In the genomic region with DNA sequence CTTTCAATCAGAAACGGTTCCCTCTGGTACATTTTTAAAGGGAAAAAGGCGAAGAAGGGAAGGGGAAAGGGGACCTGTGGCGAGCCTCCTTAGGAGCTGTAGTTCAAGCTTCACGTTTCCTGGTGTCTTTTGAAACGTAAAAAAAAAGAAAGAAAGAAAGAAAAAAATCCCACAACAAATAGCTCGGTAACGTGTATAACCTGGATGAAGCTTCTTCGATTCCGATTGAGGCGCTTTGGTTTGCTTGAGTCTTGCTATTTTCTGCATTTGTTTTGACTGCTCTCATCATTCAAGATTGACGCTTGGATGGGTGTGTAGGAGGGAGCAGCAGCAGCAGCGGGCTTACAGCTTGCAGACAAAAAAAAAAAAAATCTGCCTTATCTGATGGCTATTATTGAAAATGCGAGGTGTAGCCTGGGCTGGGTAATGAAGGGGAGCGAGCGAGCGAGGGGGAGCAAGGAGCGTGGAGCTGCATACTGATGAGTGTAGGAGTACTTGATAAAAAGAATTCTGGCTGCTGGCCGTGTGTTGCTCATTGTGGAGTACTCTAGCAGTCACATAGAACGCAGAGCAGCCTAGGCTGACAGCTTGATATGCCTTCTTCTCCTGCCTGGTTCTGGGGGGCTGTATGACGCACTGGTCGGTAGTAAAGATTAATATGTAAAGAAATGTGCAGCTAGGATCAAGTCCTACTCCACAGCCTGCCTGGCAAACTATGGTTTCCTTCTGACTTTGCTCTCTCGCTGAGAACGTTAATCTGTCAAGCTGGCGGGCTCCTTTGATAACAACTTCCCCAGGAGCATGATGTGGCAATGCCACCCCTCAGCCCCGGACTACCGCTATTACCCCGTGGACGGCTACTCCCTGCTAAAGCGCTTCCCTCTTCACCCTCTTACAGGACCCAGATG, we compare ENCODE assay signal across 8 mouse cellular contexts.
DNase-seq lines count a peak whose midpoint lies in the region; ATAC-seq lines count a peak whose summit lies in the region.

No protein-coding gene starts in this region.

- peak overlapping the region; percentile 61 for H3K4me2 ChIP-seq in forebrain, embryonic 16.5 days (ENCODE audit: low read length)
- H3K4me2 ChIP-seq in kidney, embryonic 16.5 days (replicated peaks; ENCODE audit: low read depth, low read length), result peak overlapping the region; percentile 62

- peak; percentile 2 for DNase-seq in ovary, postnatal 14 days (ENCODE audit: low spot score)
- no peak for DNase-seq in ovary, postnatal 10 days (ENCODE audit: low spot score)
- no peak for DNase-seq in limb, embryonic 10.5 days (ENCODE audit: low spot score)
- peak; percentile 81 for DNase-seq in right cerebral cortex, adult 18-20 months
- DNase-seq in adipocyte (ENCODE audit: low spot score), result no peak
- no peak for DNase-seq in gastrocnemius, adult 8-10 months (ENCODE audit: low spot score in 2 of 2)

- H3K9ac ChIP-seq in forebrain, embryonic 16.5 days (replicated peaks; ENCODE audit: low read depth, low read length), result peak overlapping the region; percentile 59
- peak overlapping the region; percentile 3; the same call in 1 of the 2 replicates for H3K9ac ChIP-seq in kidney, embryonic 16.5 days (replicated peaks; ENCODE audit: low read length)

- H3K9me3 ChIP-seq in forebrain, embryonic 16.5 days (ENCODE audit: control insufficient read depth, low read length), result no peaks in the 10 kb centered on the region
- no peaks in the 10 kb centered on the region for H3K9me3 ChIP-seq in kidney, embryonic 16.5 days (ENCODE audit: low read length)
- no peaks in the 10 kb centered on the region for H3K9me3 ChIP-seq in limb, embryonic 10.5 days (replicated peaks)

- WGBS in forebrain, embryonic 16.5 days, result 7% methylated on average over 29 of the region's 29 CpGs
- 14% methylated on average over 29 of the region's 29 CpGs for WGBS in kidney, embryonic 16.5 days
- 49% methylated on average over 29 of the region's 29 CpGs for WGBS in limb, embryonic 10.5 days

- H3K27ac ChIP-seq in forebrain, embryonic 16.5 days (ENCODE audit: low read length), result peak overlapping the region; percentile 85
- no peak overlapping the region for H3K27ac ChIP-seq in kidney, embryonic 16.5 days (ENCODE audit: low read length)
- no peak overlapping the region for H3K27ac ChIP-seq in limb, embryonic 10.5 days

- peak overlapping the region; percentile 49 for H3K4me3 ChIP-seq in forebrain, embryonic 16.5 days (replicated peaks; ENCODE audit: low read length)
- H3K4me3 ChIP-seq in kidney, embryonic 16.5 days (ENCODE audit: low read length), result peak overlapping the region; percentile 36
- 0 out of 2 replicates have a peak overlapping the region, but pooled peaks have one; percentile 10 for H3K4me3 ChIP-seq in limb, embryonic 10.5 days

- H3K36me3 ChIP-seq in forebrain, embryonic 16.5 days (ENCODE audit: control insufficient read depth, insufficient read depth), result no peaks in the 10 kb centered on the region
- no peaks in the 10 kb centered on the region for H3K36me3 ChIP-seq in kidney, embryonic 16.5 days (ENCODE audit: insufficient read depth, low read length)
- no peaks in the 10 kb centered on the region for H3K36me3 ChIP-seq in limb, embryonic 10.5 days

- H3K4me1 ChIP-seq in forebrain, embryonic 16.5 days (replicated peaks; ENCODE audit: control insufficient read depth, insufficient read depth, low read length), result peaks cover 6% of the 10 kb centered on the region
- H3K4me1 ChIP-seq in kidney, embryonic 16.5 days (ENCODE audit: insufficient read depth, low read length), result 0 out of 2 replicates have a peak, but pooled peaks cover 7% of the 10 kb centered on the region
- H3K4me1 ChIP-seq in limb, embryonic 10.5 days, result 0 out of 2 replicates have a peak, but pooled peaks cover 3% of the 10 kb centered on the region

- ATAC-seq in forebrain, embryonic 16.5 days, result peak; percentile 98
- ATAC-seq in kidney, embryonic 16.5 days (ENCODE audit: low FRiP score, low TSS enrichment), result peak; percentile 97

- H3K27me3 ChIP-seq in forebrain, embryonic 16.5 days (replicated peaks; ENCODE audit: control insufficient read depth, insufficient read depth, low read length), result no peaks in the 10 kb centered on the region
- no peaks in the 10 kb centered on the region for H3K27me3 ChIP-seq in kidney, embryonic 16.5 days (ENCODE audit: insufficient read depth, low read length)
- H3K27me3 ChIP-seq in limb, embryonic 10.5 days (ENCODE audit: low read depth, poor library complexity, severe bottlenecking), result no peaks in the 10 kb centered on the region

Comparison
In these comparisons a context has a peak if more than half of its experiments do, and no peak if none do; other contexts are left out.
1. DNase-seq: peak in ovary, postnatal 14 days (single experiment) and right cerebral cortex, adult 18-20 months (single experiment); none in ovary, postnatal 10 days (single experiment), limb, embryonic 10.5 days (single experiment), adipocyte (single experiment) and gastrocnemius, adult 8-10 months (0 of 2).
2. Peak in every context shown above with its lines, with median percentiles within 50 percentile points of each other: H3K4me3 ChIP-seq.